Mouse (Mus musculus) lung, postnatal 0 days (tissue): ENCODE measurements around the gene Mien1.

Experiments used
- CTCF ChIP-seq: IDR thresholded peaks from 2 replicates; pipeline ENCODE4 v1.5.1; 2016; ENCODE audit warnings: antibody characterized with exemption, mild to moderate bottlenecking
- EP300 ChIP-seq: IDR thresholded peaks from 2 replicates; pipeline ENCODE4 v1.6.1; 2016; ENCODE audit warnings: antibody characterized with exemption, mild to moderate bottlenecking, control low read depth

DNA sequence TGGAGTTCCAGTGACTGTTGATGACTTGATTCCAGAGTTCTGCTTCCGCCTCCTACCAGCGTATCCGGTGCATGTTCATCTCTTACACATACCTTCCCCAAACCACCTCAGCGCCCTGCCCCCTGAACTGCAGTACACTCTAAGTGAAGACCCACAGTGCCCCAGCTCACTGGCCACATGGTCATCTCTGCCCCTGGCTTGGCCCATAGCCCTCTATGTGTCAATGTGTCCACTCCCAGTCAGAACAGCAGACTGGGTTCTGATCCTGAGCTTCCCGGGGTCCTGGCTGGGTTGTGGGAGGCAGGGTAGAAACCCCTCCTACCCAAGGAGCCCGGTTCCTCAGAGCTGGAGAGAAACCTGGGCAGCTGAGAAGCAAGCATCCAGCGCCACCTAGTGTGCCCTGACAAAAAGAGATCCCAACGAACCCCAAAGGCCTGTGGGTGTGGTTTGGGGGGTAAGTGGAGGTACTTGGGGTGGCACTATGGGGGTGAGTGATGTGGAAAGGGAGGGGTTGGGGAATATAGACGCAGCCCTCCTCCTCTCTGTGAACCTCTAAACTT, 49.5 kb downstream of the Mien1 start:
- peak; percentile 78 for TF ChIP-seq CTCF
- no peak for TF ChIP-seq EP300
